Mouse (Mus musculus): ENCODE measurements at regions not wholly inside any gene's neighbourhood (a gene's known extent, or its start where the extent isn't known, plus 50 kb on each side); places are given as distances from the start of the nearest gene placed in this dataset.

DNA sequence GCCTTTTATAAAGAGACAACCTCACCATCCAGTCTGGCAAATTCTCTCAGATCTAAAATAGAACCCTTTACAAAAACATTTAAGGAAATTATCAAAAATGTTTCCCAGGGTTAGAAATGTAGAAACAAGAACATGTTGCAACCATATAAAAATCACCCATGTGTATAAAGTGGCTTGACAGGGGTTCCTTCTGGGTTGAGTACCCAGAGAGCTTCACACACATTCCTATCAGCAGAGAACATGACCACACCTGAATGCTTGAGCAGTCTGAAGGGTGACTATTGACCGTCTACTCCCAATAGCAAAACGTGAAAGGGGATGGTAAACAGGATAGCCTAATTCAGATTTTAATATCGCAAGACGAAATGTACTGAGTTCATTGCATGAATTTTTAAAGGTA, 57.8 kb upstream of the Zfand5 start:
- no peak for DNase-seq

DNA sequence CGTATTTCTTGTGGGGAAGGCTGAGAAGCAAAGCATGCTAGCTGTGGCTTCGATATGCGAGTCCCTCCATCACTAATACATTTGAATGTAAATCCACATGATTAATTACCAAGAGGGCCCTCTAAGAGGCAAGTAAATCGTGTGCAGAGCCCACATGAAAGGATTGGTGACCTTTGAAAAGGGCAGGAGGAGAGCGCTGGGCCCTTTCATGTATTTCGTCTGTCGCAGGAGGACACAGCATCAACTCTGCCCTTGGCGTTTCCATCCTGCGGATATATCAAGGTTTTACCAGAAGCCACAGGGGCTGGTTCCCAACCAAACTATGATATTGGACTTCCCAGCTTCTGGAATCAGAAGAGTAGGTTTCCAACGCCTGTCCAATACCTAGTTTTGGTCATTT, 78.6 kb upstream of the Zfand5 start:
- no peak for DNase-seq

DNA sequence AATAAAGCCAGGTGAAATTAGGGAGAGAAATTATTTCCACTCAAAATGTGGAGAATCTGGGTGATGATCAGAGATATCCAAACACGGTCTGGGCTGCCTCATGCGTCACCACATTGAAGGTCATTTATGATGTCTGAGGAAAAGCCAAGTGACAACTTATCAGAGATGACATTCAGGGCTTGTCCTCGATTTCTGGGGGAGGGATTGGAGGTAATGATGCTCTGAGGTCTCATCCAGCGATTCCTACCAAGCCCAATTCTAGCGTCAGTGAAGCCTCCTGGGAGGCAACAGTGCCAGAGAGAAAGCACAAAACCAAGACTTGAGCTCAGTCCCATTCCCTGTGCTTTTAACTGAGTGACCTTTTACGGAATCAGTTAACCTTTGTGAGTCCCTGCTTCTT, 79.5 kb upstream of the Zfand5 start:
- no peak for DNase-seq

DNA sequence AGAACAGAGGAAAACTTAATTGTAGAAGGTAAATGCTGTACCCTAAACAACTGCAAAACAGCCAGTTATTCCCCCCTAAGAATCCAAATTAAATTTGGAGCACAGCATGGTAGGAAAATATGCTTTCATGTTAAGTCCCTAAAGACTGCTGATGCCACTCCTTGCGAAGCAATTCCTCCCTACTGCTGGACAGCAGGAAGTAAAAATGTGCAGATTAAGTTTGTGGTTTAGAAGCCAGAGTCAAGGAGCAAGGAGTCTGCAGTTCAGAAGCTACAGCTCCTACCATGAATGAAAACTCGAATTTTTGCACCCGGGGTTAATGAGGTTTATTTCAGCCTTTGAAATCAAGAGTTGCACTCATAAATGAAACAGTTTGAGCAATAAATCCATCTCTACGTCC, 82.9 kb upstream of the Zfand5 start:
- no peak for DNase-seq

DNA sequence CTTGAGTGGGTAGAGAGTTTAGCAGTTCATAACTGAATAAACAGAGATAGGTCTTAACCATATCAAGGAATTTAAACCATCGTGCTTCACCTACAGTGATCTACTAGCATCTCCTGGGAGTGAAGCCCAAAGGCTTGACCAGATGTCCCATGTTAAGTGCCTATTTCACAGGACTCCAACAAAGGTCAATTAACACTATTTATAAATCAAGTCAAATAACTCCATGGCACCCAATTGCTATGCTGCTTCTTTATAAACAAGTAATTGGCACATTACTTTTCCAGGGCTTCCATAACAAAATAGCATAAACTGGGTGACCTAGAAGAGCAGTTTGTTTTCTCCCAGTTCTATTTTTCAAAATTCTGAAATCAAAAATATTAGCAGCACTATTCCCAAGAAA, 85.4 kb upstream of the Zfand5 start:
- DNase-seq: no peak

DNA sequence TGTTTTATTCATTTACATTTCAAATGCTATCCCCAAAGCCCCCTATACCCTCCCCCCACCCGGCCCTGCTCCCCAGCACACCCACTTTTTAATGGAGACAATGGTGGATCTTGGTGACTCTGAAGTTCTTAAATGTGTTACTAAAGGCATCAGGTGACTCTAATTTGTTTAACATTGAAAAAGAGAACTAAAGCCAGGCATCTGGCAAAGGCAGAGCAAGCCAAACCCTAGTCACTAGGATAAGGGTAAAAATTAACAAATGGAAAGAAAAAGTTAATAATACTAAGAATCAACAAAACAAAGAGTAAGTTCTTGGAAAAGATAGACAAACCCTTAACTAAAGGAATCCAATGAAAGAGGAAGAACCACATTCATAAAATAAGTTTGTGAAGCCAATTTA, 86.1 kb upstream of the Zfand5 start:
- DNase-seq: no peak

DNA sequence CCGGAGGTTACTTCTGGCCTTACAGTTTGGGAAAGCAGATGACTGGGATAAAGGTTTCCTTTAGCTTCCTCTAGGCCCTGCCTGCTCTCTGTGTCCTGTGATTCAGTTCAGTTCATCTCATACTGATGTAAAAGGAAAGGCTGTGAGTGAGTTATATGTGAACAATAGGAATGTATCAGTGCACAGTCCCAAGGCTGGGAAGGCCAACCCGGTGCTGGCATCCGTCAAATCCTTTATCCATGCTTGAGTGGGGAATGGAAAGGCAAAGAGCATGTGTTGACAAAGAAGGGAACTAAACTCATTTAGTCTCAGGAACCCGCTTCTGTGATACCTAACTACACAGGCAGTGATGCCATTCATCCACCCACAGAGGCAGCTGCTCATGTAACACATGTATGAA, 89.0 kb upstream of the Zfand5 start:
- no peak for DNase-seq

DNA sequence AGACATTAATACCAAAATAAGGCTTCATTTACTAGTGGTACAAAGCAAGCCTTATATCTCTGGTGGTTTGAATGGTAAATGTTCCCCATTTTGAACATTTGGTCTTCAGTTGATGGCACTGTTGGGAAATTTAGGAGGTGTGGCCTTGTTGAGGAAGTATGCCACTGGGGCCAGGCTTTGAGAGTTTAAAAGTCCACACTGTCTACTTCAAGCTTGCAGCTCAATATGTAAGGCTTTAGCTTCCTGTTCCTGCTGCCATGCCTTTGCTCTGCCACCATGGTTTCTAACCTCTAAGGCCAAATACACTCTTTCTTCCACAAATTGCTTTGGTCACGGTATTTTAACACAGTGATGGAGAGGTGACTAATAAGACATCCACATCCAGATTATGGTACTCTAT, 92.2 kb upstream of the Zfand5 start:
- no peak for DNase-seq

DNA sequence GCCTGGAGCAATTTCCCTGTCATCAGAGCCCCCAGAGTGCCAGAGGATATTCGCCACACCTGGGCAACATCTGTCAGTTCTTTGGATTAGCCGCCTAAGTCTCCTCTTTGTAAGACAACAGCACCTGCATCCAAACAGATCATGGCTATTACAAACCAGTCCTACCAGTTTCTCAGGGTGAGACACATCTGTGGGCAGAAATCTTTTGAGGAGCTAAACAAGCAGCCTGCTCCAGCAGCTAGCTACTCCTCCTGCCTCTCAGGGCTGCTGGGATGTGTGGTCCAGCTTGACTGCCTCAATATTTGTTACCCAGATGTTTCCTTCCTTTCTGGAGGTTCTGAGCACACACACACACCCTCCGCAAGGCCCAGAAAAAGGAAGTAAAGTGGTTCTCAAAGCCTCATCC, 96.6 kb upstream of the Zfand5 start:
- no peak for DNase-seq

DNA sequence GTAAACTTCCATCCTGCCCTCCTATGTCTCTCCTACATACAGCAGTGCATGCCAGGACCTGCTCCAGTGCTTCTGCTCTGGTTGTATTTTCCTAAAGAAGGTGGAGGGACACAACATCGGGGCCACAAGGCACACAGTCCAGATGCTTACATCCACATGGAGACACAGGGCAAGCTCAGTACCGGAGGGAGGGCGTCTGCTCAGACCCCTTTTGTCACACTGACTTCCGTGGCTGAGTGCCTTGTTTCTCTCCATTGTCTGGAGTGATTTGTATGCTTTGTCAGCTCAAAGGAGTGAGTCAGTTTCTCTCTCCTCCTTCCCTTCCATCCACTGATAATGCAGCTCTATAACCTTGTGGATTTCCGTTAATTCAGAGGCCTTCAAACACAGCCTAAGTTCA, 97.4 kb upstream of the Zfand5 start:
- no peak for DNase-seq

DNA sequence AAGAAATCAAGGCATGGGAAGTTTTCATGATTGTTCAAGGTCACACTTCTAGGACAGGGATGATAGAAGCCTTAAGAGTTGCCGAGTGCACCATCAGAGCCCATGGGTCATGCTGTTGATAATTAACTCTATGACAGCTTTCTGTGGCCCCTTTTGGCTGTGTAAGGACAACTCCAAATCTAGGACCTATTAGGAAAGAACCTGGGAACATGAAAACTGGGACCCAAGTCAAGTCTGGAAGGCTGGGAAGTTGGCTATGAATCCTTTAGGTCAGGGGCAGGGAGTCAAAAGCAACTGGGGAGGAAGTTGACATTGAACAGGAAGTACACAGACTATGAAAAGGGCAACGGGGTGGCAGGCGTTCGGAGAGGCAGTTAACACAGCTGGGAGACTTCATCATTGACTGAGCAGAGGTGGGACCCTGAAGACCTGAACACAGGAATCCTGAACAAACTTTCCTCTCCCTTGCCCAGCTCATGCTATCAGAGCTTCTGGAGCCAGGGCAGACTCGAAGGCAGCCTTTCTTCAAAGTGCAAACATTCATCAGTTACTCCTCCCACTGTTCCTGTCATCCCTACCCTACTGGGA, 98.1 kb upstream of the Zfand5 start:
- no peak for DNase-seq

DNA sequence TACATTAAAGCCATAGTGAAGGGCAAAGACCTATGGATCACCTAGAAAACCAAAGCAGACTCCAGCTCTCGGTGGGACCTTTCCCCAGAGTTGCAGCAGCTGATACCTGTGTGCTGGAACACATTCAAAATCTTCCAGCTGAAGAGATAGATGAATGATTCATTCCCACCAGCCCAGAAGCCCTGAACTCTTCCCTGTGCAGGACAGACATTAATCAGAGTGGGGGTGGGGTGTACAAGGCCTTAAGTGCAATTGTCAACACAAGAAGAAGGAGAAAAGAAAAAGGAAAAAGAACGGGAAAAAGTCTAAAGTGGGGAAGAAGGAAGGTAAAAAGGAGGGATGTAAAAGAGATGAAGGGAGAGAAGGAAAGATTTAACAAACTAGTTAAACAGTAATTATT, 100.9 kb upstream of the Zfand5 start:
- DNase-seq: no peak

DNA sequence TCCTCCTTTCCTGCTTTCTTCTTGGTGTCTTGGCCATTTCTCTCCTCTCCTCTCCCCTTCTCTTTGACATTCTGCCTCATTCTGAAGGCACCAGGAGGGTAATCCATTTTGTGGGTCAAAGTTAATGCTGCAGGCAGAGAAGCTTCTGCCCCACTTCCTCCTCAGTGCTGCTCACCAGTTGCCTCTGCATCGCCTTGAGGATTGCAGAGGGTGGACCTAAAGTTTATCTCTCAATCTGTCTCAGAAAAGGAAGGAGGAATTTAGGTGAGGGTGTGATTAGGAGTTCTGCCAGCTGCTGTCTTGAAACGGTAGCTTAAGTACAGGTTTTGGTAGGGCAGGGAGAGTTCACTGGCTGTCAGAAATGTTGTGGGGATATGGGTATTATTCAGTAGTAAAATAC, 101.3 kb upstream of the Zfand5 start:
- DNase-seq: no peak

DNA sequence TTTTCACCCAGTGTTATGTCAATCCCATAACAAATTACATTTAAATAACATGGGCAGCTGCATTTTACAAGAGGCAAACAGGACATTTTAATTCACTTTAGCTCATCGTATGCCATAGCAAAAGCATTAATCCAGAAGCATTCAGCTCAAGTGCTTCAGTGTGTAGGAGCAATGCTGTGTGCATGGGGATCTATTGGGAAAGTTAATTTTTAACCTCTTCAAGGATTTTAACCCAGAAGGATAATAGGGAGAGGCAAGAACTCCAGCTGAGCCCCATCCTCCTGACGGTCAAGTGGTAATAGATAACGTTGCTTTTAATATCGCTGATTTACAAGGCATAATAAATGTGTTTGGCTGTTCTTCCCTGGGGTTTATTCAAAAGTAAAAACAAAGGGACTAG, 105.1 kb upstream of the Zfand5 start:
- no peak for DNase-seq

DNA sequence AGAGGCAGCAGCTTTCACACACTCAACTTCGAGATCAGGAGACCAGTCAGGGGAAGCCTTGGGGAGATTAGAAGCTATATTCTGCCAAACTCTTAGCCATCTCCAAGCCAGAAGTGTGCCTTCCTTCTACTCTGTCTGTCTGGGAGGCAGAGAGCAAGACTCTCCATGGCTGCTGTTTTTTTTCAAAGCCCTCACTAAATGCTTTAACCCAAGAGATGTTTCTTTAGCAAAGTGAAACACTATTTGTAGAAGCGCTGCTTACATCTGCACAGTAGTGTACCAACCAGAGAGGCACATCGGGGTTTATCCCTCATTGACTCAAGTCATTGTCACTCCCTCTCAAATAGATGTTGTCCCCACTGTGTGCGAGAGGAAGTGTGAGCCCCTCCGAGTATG, 105.6 kb upstream of the Zfand5 start:
- no peak for DNase-seq

DNA sequence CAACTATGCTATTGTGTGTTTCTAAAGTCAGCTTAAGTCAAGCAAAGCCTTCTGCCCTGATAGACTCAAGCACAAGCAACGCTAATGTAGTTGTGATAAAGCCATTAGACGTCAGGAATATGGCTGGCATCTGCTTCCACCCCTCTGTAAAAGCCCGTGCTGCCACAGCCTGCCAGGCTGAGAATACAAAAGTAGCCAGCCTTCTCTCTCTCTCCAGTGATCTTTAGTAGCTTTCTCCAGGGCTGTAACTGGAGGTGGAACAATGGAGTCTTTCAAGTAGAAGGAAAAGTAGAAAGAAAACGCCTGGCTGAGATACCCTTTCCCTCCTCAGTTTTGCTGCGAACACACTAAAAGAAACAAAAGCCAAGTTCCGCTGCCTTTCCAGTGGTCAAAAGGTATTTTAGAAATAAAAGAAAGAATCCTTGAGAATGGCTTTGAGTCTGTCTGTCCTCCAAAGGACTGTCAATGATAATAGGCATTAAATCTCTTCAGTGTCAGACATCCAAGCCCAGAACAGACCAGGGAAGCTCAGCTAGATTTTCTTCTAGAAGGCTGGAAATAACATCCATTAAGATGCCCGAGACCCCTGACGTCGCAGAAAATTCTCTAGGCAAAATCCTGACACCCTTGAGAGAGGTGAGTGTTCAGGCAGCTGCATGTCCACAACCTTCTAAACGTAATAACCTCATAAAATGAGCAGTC, 106.2 kb upstream of the Zfand5 start:
- DNase-seq: no peak

DNA sequence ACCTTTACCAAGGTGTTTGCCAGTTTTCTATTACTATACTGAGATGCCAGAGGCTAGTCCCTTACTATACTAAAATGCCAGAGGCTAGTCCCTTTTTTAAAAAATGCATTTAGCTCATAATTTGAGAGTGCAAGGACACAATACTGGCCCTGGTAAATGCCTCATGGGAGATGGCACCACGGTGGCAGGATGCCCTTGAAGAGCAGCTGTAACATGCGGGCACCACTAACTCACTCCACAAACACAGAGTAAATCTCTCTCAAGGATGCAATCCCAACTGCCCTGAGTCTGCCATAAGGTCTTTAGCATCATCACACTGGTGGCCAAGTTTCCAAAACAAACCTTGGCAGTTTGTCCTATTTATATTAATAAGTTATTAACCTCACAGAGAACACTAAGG, 108.1 kb upstream of the Zfand5 start:
- DNase-seq: no peak

DNA sequence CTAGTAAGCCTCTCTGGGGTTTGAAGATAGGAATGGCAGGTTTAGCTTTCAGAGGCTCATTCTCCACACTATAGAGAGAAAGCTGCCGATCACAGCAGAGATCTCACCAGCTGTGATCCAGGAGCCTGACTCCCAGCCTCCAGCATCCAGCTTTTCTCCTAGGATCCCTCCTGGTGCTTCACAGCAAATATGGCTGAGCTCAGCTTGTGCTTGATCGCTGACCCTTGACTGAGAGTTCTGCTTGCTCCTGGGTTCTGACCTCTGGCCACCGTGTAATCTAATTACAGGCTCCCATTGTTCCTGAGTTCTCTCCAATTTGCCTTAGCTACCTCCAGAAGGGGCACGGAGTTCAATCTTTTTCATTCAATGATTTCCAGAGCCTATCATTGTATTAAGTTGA, 111.1 kb upstream of the Zfand5 start:
- DNase-seq: no peak

DNA sequence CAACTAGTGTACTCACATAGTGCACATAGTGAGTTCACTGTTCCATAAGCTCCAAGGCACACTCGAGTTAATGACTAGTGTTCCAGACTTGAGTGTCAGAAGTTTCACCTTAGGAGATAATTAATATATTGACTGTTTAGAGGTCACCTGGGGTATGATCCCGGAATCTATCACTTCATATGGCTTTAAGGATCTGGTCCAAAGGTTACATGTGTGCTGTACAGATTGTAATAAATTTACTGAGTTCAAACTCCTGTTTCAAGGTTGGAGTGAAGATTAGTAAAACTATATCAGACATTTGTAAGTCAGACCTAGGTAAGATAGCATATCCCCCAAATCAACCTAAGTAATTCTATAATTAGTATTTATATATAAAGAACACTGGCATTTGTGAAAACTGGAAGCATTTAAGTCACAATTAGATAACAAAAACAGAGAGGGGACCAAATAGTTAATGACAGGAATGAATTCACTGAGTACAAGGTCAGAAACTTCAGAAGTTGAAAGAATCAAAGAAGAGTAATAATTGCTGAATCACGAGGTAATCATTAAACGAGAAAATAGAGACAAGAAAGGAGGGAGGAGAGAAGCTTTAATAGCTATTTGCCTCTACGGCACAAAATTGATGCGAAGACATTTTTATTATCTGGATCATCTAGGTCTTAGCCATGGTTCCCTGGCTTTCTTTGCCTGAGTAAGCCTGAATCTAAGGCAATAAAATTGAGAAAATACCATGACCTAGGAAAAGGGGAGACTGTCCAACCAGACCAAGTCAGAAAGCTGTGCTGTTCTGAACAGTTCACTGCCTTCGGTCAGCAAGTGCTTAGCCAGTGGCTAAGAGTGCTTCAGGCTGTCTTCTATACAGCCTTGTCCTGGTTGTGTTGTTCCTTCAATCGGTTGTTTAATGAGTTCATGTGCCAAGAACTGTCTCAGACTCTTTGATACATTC, 112.6 kb upstream of the Zfand5 start:
- DNase-seq: no peak

DNA sequence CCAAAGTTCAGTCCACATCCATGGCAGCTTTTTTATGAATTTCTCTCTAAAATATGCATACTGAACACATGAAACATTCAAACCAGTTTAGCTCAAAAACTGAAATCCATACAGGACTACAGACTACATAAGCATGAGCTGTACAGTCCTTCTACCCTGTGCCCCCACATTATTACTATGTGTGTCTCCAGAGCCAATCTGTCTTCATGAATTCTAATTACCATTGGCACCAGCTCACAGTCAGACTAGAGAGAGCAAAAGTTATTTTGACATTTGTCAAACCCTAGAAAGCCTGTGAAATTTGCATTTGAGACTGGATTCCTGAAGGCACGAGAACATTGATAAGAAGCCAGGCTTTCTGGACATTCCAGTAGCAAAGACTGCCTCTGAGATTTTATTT, 117.9 kb upstream of the Zfand5 start:
- no peak for DNase-seq

DNA sequence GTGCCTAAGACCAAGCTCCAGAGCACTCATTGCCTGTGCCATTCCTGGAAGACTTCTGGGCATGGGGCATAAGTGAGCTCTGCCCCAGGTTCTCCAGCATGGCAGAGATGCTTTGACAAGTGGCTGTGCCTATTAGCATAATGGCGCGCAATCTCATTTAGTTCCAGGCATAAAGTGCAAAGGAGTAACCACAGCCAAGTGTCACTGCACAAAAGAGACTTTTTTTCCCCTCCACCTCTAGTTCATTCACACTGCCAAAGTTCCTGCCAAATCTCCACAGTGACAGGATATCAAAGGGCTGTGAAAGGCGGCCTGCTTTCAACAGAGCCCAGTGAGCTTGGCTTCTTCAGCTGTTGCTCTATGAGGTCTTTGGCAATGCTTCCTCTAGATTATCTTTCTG, 120.1 kb upstream of the Zfand5 start:
- DNase-seq: peak; percentile 69 to 86

DNA sequence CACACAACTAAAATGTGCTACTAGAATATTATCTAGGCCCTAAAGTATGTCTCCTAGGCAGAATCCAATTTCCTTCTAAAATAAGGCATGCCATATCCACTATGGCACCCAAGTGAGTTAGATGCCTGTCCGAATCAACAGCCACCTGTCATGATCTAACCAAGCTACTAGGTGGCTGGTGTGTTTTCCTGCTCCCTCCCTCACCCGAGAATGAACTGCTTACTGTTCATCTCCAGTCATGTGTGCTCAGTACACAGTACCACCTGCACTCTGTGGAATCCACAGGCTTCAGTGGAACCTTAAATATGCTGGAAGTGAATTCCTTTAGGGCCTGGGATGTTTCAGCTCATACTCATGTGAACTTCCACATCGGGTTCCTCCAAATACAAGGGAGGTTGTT, 121.2 kb upstream of the Zfand5 start:
- peak; percentile 70 to 84 for DNase-seq

DNA sequence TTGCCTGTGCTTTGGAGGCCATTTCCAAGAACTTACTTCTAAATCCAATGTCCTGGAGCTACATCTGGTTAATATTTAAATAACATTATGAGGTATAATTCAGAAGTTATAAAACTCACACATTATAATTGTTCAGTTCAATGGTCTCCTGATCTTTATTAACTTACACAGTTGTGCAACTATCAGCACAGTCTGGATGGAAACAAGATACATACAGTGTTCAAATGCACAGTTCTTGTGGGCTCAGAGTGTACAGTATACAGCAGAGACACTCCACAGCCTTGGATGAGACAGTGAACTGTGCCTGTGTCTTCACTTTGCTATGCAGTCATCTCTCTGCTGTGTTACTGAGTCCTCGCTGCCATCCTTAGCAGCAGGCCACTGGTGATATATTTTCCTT, 121.8 kb upstream of the Zfand5 start:
- no peak for DNase-seq

DNA sequence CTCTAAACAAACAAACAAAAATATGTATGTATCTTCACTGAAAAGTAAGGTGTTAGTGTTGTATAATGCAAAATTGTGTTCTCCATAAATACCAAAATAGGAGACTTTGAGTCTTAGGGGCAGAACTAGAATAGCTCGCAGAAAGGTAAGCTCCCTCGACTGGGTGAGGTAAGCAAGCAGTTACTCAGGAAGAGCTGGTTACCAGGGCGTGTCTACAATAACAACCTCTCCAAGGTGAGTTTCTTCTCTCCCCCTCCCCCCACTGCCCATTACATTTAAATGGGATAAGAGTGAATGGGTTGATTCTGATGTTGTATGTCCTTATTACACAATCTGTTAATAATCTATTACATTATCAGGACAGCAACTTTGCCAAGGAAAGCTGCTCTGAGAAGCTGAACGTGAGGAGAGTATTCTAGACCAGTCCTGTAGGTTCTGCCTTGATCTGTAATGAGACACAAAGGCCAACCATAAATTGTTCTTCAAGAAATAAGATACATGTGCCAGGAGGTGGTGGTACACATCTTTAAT, 125.2 kb upstream of the Zfand5 start:
- no peak for DNase-seq
